Mouse (Mus musculus): ENCODE measurements around the gene Zfyve28.
A peak's percentile ranks its signal among the peaks of the same experiment; 100 is the strongest.

The Zfyve28 gene

DNA sequence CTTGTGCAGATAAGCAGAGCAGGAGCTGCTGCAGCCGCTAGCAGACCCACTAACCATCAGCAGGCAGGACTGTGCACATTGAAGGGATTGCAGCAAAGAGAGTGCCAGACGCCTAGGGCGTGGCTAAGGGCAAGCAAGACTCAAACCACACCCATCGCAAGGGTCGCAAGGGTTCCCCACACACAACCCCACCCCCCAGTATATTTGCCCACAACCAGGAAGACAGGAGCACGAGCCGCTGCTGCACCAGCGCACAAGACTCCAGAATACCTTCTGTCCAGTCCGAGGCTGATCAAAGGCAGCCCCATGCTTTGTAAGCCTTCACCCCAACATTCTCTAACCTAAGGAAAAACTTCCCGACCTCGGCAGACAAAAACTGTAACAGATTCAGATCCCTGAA lies 1.7 kb downstream of the Zfyve28 start:
- no peak for DNase-seq (ENCODE audit: low spot score)

DNA sequence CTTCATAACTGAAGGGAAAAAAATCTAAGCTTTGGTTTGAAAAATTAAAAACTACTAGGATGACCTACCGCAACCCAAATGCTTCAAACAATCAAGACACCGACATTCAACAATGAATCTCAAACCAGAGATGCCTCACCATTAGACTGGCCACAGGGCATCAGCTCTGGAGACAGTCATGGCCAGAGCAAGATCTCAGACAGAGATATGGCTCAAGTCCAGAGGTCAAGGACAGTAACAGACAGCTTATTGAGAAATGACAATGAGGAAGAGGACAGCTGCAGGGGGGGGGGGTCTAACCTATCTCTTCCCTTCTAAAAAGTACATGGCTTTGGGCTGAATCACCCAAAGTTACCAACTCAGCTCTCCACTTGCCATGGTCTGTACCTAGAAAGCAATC lies 3.0 kb downstream of the Zfyve28 start:
- no peak for DNase-seq (ENCODE audit: low spot score)

DNA sequence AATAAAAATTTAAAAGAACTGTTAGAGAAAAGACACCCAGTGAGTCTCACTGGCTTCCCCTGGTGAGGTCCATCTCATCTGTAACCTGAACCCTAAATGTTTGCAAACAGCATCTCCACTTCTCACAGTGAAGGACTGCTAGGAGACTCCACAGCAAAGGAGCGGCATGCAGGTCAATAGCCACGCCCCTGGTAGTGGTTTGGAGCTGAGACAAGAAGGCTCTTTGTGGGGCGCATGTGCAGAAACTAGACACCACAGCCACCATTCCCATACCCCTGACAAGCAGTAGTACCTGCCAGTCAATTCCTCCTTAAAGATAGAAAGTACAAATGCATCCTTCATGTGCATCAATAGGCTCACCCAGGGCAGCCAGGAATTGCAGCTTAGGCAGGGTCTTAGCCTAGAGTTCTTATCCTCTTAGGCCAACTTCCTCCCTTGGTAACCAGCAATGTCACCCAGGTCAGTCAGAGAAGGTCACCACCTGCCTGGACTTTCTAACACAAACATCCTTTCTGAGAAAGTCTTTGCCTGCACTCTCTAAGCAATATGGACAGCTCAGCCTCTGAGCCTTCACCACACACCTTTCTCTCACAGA lies 4.0 kb downstream of the Zfyve28 start:
- no peak for DNase-seq (ENCODE audit: low spot score)

DNA sequence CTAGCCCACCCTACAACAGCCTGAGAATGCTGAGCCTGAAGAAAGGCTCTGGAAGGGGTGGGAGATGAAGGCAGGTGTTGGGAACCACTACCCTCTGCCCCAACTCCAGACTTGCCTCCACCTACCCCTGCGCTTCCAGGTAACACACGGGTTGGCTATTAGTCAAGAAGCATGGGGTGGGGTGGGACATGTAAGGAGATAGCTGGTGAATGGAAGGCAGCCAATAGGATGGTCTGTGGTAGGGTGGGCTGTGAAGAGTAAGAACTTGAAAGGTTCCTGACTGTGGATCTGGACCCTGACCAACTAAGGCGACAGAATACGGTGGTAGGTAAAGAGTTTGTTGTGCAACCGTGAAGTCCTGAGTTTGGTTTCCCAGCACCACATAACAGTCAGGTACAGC lies 4.9 kb downstream of the Zfyve28 start:
- DNase-seq (ENCODE audit: low spot score), result no peak

DNA sequence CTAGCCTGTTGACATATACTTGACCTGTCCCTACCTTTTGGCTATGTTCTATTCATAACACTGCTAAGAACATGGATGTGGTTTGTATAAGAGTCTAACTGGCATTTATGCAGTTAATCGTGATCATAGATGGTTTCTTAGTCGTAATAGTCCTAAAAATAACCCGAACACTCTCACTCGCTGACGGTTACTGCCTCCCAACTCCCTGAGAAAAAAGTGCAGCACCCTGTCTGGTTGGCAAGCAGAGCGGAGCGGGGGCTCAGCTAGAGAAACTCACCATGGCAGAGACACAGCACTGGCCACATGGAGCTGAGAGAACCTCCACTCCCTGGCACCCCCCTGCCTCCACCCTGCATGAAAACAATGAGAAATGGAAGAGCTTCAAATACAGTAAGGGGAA lies 7.3 kb downstream of the Zfyve28 start:
- DNase-seq (ENCODE audit: low spot score), result no peak

DNA sequence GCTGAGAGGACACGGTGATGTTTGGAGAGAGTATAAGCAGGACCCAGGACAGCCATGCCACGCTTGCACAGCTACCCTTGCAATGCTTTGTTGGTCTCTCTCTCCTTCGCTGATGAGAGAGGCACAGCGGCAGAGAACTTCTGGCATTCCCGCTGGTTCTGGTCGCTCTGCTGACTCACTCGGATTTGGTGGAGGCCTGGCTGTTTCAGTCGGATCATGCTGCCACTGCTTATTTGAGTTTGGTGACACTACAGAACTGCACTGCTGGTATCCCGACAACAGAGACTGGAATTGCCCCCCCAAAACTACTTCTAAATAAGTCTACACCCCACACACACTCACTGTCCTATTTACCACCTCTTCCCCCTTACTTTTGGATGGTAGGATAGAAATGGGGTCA lies 9.0 kb downstream of the Zfyve28 start:
- no peak for DNase-seq (ENCODE audit: low spot score)

- no peak for DNase-seq (ENCODE audit: low spot score)
Observed at GRCm38 (mm10) chr5:34278058-34278457, 10.2 kb downstream of the Zfyve28 start.

DNA sequence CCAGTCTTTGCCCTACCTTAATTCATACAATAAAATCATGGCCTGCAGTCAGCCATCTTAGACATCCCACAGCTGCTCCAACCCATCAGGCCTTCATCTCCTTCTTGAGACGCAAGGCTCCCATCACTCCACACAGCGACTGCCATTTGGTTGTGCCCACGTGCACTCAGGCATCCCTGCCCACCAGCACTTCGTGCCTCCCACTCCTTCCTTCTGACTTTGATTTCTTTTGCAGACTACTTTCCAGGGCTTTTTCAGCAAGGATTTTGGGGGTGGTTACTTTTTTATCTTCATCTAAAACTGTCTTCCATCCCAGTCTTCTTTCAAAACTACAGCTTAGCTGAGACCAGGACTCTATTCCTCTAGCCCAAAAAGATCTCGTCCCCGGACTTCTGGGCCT lies 11.5 kb downstream of the Zfyve28 start:
- no peak for DNase-seq (ENCODE audit: low spot score)

DNA sequence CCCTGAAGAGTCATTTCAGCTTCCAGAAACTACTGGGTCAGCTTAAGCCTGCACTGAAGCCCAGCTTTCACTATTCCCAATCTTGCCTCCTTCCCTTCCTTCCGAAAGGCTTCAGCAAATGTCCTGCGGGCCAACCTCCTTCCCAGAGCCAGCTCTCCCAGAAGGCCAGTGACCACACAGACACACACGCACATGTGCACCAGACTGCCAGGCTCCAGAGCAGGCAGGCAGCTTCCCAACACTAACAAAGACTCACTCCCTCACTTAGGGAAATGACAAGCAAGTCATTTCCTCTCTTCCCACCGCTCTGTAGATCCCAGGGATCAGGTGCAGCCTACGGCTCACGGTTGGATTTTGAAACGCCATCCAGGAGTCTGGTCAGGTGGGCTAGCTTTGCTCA lies 12.1 kb downstream of the Zfyve28 start:
- DNase-seq (ENCODE audit: low spot score), result peak; percentile 54

DNA sequence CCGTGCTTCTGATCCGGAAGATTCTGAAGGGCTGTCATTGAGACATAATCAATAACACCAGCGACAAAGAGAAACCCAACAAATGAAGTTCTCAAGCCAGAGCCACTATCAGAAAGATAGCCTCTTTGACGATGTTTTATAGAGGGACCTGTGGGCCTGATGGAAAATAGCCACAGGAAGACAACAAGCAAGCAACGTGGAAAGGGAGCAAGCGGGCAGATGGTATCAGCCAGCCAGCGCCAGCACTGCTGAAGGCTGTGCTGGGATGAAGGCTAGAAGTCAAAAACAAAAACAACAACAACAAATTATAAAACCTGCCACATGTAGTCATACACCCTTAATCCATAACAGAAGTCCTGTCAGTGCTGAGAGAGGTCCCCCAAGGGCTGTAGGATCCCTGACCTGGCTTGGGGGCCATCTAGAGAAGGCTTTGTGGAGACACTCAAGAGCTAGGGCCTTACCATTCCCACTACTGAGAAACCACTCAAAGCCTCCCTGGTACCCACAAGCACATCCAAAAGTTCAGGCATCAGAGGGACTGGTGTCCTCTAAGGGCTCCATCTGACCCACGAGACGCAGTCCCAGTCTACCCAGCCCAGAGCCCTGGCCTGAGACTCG lies 13.5 kb downstream of the Zfyve28 start:
- no peak for DNase-seq (ENCODE audit: low spot score)

DNA sequence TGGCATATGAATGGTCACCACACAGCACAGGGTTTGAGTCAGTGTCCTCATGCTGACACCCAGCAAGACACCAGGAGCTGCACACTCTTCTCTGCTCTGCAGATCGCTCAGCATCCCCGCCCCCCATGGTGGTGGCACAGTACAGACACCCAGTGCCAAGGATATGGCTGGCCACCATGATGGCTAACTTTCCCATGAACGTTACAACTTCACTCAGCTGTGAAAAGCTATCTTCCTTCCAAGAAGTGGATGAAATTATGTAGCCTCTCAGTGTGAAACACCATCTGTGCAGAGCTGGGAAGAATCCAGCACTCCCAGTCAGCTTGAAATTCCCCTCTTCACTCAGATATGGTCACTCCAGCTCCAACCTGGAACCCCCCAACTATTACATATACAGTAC lies 14.0 kb downstream of the Zfyve28 start:
- peak; percentile 31 for DNase-seq (ENCODE audit: low spot score)

GRCm38 (mm10) chr5:34273251-34273681 lies 15.0 kb downstream of the Zfyve28 start:
- DNase-seq (ENCODE audit: low spot score), result no peak

- DNase-seq (ENCODE audit: low spot score), result peak; percentile 47
Observed at GRCm38 (mm10) chr5:34271743-34272142, 16.5 kb downstream of the Zfyve28 start.

DNA sequence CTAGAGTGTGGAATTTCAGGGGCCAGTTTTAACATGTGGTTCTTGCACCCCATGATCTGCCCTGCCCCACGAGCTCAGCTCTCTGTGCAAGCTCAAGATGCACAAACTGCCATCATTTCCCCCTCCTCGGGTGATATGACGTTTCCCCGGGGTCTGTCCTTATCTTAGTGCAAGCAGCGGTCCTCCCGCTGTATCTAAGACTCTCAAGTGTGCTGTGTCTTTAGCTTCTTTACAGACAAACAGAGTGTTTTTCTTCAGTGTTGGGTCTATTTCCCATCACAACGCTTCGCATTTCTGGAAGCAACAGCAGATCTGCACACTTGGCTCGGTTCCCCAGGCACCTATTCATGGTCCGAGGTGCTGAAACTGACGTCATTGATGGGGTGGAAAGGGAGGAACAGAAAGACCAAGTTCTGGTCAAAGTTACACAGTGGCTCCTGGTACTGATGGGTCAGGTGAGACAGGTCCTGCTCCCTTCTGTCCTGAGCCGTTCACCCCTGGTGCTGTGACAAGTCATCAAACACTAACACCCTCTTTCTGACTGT lies 18.3 kb downstream of the Zfyve28 start:
- no peak for DNase-seq (ENCODE audit: low spot score)

GRCm38 (mm10) chr5:34269197-34269920 lies 18.9 kb downstream of the Zfyve28 start:
- DNase-seq (ENCODE audit: low spot score), result no peak

DNA sequence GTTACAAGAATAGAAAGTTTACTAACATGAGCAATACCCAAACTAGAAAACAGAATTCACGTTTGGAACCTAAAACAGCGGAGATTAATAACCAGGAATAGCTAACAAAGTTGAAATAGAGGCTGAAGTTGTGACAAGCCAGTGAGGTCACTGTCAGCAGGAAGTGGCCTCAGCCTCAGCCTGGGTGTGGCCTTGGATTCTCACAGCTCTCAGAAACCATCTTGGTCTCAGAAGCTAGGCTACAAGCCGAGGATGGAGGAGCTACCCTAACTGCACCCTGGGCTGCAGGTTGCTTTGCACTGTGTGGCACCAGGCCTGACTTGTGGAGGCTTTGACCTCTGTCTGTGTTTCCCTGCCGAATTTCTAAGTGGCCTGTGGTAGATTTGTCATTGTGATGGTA lies 22.2 kb downstream of the Zfyve28 start:
- no peak for DNase-seq (ENCODE audit: low spot score)

DNA sequence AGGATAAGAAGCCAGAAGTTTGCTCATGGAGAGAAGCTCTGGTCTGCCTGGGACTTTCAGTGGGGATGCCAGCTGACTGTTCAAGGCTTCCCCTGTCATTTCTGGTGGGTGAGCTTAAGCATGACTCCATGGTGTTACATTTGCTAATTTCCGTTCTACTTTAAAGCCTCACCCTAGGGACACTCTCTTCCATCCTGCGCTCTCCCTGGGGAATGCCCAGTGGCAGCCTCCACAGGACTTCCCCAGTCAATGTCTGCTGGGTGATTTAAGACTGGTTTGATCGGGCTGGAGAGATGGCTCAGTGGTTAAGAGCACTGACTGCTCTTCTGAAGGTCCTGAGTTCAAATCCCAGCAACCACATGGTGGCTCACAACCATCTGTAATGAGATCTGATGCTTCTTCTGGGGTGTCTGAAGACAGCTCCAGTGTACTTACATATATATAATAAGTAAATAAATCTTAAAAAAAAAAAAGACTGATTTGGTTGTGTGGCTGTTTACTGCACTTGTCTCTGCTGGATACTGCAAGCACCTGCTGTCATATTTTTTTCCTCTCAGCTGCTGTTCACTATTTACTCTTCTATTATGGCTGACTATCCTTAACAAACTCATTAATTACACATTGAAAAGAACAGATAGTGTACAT lies 29.0 kb downstream of the Zfyve28 start:
- DNase-seq (ENCODE audit: low spot score), result no peak

DNA sequence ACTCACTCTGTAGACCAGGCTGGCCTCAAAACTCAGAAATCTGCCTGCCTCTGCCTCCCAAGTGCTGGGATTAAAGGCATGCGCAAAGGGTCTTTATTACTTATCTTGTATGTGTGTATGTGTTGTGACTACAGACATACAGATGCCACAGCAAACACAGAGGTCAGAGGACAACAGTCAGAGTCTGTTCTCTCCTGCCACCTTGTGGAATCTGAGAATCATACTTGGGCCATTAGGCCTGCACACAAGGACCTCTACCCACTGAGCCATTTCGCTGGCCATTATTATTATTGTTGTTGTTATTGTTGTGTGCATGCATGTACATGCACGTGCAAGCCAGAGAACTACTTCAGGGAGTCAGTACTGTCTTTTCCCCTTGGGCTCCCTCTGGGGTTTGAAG lies 33.1 kb downstream of the Zfyve28 start:
- DNase-seq (ENCODE audit: low spot score), result peak; percentile 57

- DNase-seq (ENCODE audit: low spot score), result no peak
Observed at GRCm38 (mm10) chr5:34254309-34254708, 33.9 kb downstream of the Zfyve28 start.

DNA sequence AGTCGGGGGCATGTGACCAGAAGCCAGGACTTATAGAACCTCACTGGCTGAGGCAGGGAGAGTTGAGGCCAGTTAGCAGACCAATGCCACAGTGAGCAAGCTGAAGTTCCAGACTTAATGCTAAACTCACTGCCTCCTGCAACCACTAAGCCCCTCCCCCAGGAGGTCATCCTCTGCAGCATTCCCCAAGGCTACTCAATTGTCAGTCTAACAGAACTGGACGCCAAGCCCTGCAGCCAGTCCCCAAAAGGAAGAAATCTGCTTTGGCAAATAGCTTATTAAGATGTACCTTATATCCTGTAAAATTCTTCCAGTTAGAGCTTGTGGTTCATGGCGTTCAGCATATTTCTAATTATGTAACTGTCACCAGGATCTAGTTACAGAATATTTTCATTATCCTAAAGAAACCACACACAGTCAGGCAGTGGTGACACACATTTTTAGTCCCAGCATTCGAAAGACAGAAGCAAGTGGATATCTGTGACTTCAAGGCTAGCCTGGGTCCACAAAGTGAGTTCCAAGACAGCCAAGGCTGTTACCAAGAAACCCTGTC lies 35.2 kb downstream of the Zfyve28 start:
- no peak for DNase-seq (ENCODE audit: low spot score)

- no peak for DNase-seq (ENCODE audit: low spot score)
Observed at GRCm38 (mm10) chr5:34252307-34252966, 35.8 kb downstream of the Zfyve28 start.

GRCm38 (mm10) chr5:34251794-34252193 lies 36.5 kb downstream of the Zfyve28 start:
- DNase-seq (ENCODE audit: low spot score), result no peak
